Mouse (Mus musculus) layer of hippocampus, adult 2 months (tissue): Measurements from ENCODE around the gene D830030K20Rik. TPM values are rescaled to one million over a fixed set of nuclear protein-coding genes. Genes with fewer than 3 reads are reported as not detected.
"Not testable (repeated sequence)": the region's sequence is repeated elsewhere in the genome, so short reads cannot be mapped to it uniquely, and the experiment has no call there.

Experiments
- DNase-seq, 2 experiments: peaks; one replicate each; pipeline ENCODE4 v3.0.0; 2022; ENCODE audit warnings: low spot score in 2 of 2
- H3K27ac ChIP-seq: fragments of 200-600 bp; 2 replicates; pipeline ENCODE4 v1.8.1; 2022
- H3K4me3 ChIP-seq: fragments of 200-600 bp; 2 replicates; pipeline ENCODE4 v1.8.1; 2022; ENCODE audit warnings: mild to moderate bottlenecking
- CTCF ChIP-seq: fragments of 200-600 bp; conservative IDR thresholded peaks from 2 replicates; pipeline ENCODE4 v1.8.1; 2022; ENCODE audit warnings: antibody characterized with exemption, mild to moderate bottlenecking, moderate library complexity
- long read RNA-seq, 2 experiments: library from polyadenylated mRNA; stranded (forward); transcript quantifications; one replicate each; pipeline ENCODE4 v2.0.0; 2021; ENCODE audit warnings: borderline mapping rate in 2 of 2
- total RNA-seq, 2 experiments: library from RNA; stranded (reverse); gene quantifications; 2 replicates each; pipeline ENCODE4 v1.2.3; 2021

The D830030K20Rik gene
- total RNA-seq, result 1 to 10 TPM; 4.4 to 5.4 TPM
- long read RNA-seq, experiment 1, partial matches to known transcripts, result 0 of 3 reads
- long read RNA-seq, experiment 1, other reads (novel, unspliced or antisense), result 3 of 3 reads
- long read RNA-seq, experiment 2, partial matches to known transcripts, result 1 of 7 reads
- long read RNA-seq, experiment 2, other reads (novel, unspliced or antisense), result 2 of 7 reads

DNA sequence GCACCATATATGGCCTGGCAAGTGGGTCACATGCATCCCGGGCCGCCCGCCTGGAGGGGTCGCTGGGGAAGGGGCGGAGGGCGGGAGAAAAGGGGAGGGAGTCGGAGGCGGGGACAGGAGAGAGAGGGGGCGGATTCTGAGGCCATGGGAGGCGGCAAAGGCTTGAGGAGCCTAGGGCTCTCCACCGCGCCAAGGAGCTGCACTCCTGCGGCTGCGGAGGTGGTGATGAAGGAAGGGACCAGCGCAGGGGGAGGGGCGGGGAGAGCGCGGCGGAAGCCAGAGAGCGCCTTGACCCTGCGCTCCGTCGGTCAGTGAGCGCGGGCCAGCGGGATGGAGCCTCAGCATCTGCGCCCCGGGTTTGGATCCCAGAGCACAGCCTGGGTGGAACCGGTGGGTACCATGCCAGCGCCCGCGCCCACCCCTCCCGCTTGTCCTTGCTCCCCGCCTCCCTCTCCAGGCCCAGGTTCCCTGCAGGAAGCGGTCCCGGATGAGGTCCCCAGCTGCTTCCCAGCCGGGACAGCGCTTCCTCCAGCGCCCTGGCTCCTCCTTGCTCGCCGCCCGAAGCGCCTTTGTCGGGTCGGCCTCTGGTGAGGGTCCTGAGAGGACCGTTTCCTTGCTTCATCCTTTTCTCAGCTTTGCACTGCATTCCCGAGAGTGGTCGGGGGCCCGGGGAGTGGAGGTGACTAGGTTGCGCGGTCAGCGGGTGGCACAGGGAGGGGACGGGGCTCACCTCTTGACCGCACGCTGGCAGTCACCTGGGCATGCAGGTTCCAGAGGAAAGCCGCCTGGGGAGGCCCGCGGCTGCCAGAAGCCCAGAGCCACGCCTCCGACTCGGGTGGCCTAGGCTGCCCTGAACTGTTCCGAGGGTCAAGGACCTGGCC lies at the start of gene D830030K20Rik:
TSS of gene D830030K20Rik (plus strand) at position 217 of the 881 bp plus-strand sequence.
- H3K4me3 ChIP-seq, result peak within 1 kb of the TSS; percentile 40; the same call in 1 of the 2 replicates
- H3K27ac ChIP-seq, result not testable (repeated sequence)
- DNase-seq, result peak in 1 of 2 experiments; percentile 7

- not testable (repeated sequence) for H3K27ac ChIP-seq, H3K4me3 ChIP-seq, DNase-seq
Measured at GRCm38 (mm10) chr14:3187955-3188354, 20.3 kb upstream of the D830030K20Rik start, which contains the start of gene Gm5795. TSS of gene Gm5795 (plus strand) at chr14:3188255.

DNA sequence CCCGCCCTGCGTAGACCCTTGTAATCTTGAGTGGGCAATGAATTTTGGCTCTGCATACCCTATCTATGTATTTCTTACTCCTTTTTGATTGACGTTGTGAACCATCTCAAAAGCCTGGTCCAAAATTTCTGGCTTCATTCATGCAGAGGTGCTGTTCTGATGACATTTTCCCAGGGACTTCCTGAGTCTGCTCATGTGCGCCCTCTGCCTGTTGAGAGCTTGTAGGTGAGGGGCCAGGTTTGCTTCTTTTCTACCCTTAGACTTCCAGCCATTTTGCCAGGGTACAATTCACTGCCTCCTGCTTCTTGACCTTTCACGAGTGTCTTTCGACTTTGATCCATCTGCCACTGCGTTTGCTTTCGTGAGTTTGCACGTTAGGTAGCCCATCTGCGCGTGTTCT lies 1.1 kb downstream of the D830030K20Rik start:
- not testable (repeated sequence) for H3K27ac ChIP-seq, H3K4me3 ChIP-seq
- DNase-seq, result peak; percentile 3 to 10
- peak; percentile 61 for TF ChIP-seq CTCF

DNA sequence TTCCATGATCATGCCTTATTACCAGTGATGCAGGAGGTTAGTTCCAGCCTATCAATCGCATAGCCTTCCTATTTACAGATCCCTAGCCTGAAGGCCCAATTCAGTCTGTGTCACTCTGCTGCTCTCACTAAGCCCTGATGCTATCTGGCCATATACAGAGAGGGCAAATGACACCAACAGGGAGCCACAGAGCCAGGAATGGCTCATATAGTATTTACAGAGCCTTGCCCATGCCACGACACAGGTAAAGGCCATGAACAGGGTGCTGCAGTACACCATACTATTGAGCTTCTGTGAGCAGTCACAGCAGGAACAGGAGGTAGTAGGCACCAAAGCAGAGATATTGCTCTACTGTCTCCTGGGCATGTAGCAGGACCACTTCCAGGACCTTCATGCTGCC lies 54.2 kb downstream of the D830030K20Rik start:
- not testable (repeated sequence) for H3K4me3 ChIP-seq, H3K27ac ChIP-seq
- peak in 1 of 2 experiments; percentile 6 for DNase-seq

Other genes starting within 250 kb of the D830030K20Rik start
- not detected for gene Gm2888, start 178.5 kb upstream of the D830030K20Rik start, total RNA-seq
- 1 to 10 TPM in 1 of 2 experiments, under 1 TPM in 1; 0.88 to 1.1 TPM for gene Gm2897, start 159.2 kb upstream of the D830030K20Rik start, total RNA-seq
- gene Gm10340, start 74.5 kb upstream of the D830030K20Rik start, total RNA-seq, result not detected
- not detected for gene Gm5795, start 20.2 kb upstream of the D830030K20Rik start, total RNA-seq
- not detected for gene Gm2956, start 124.1 kb downstream of the D830030K20Rik start, total RNA-seq
- not detected for gene Gm10413, start 186.6 kb downstream of the D830030K20Rik start, total RNA-seq
- 1 to 10 TPM; 3.6 to 4.0 TPM for gene Gm10409, start 204.1 kb downstream of the D830030K20Rik start, total RNA-seq
- not detected for gene Gm3005, start 219.6 kb downstream of the D830030K20Rik start, total RNA-seq
- gene Gm10408, start 240.9 kb downstream of the D830030K20Rik start, total RNA-seq, result not detected